Mouse (Mus musculus) layer of hippocampus, postnatal 25 days (tissue): ENCODE results near the gene Ptpn3. TPM values are rescaled to one million over a fixed set of nuclear protein-coding genes. Genes with fewer than 3 reads are reported as not detected.
"Not testable (repeated sequence)": the region's sequence is repeated elsewhere in the genome, so short reads cannot be mapped to it uniquely, and the experiment has no call there.

Source experiments
- DNase-seq, 2 experiments: peaks; one replicate each; pipeline ENCODE4 v3.0.0; 2022; ENCODE audit warnings: mixed read lengths in 2 of 2, low spot score in 1 of 2; ENCODE audit errors: extremely low spot score in 1 of 2
- total RNA-seq, 2 experiments: library from RNA; stranded (reverse); gene quantifications; 2 replicates each; pipeline ENCODE4 v1.2.3; 2021

The Ptpn3 gene
- total RNA-seq, 2 experiments from 2014 or later, result 73.1 to 84.5 TPM

- DNase-seq, result peak; percentile 43 to 55
These were observed 1.8 kb downstream of the Ptpn3 start for GRCm38 (mm10) chr4:57299701-57300468.

GRCm38 (mm10) chr4:57299308-57299700, 2.3 kb downstream of the Ptpn3 start:
- DNase-seq, result peak; percentile 32 to 52

GRCm38 (mm10) chr4:57298181-57298580, 3.5 kb downstream of the Ptpn3 start:
- DNase-seq, result no peak

GRCm38 (mm10) chr4:57294971-57295656, 6.5 kb downstream of the Ptpn3 start:
- DNase-seq, result no peak

GRCm38 (mm10) chr4:57292670-57293069, 9.0 kb downstream of the Ptpn3 start:
- no peak for DNase-seq

GRCm38 (mm10) chr4:57290049-57290448, 11.6 kb downstream of the Ptpn3 start:
- no peak for DNase-seq

GRCm38 (mm10) chr4:57287808-57288207, 13.8 kb downstream of the Ptpn3 start:
- DNase-seq, result no peak

GRCm38 (mm10) chr4:57285251-57285650, 16.4 kb downstream of the Ptpn3 start:
- no peak for DNase-seq

GRCm38 (mm10) chr4:57283189-57283588, 18.4 kb downstream of the Ptpn3 start:
- no peak for DNase-seq

GRCm38 (mm10) chr4:57282630-57283029, 19.0 kb downstream of the Ptpn3 start:
- DNase-seq, result no peak

- DNase-seq, result no peak
These were observed 19.5 kb downstream of the Ptpn3 start for GRCm38 (mm10) chr4:57282179-57282578.

GRCm38 (mm10) chr4:57280888-57281287, 20.7 kb downstream of the Ptpn3 start:
- no peak for DNase-seq

GRCm38 (mm10) chr4:57279229-57279628, 22.4 kb downstream of the Ptpn3 start:
- DNase-seq, result no peak

- DNase-seq, result no peak
These were observed 22.8 kb downstream of the Ptpn3 start for GRCm38 (mm10) chr4:57278812-57279211.

- no peak for DNase-seq
These were observed 24.0 kb downstream of the Ptpn3 start for GRCm38 (mm10) chr4:57277671-57278070.

GRCm38 (mm10) chr4:57275116-57275743, 26.4 kb downstream of the Ptpn3 start:
- DNase-seq, result peak; percentile 39 to 60

- no peak for DNase-seq
These were observed 27.8 kb downstream of the Ptpn3 start for GRCm38 (mm10) chr4:57273532-57274502.

GRCm38 (mm10) chr4:57270991-57271390, 30.6 kb downstream of the Ptpn3 start:
- no peak for DNase-seq

- not testable (repeated sequence) for DNase-seq
These were observed 31.1 kb downstream of the Ptpn3 start for GRCm38 (mm10) chr4:57270489-57270888.

GRCm38 (mm10) chr4:57269344-57269743, 32.3 kb downstream of the Ptpn3 start:
- DNase-seq, result no peak
